Mouse (Mus musculus): Measurements from ENCODE around the gene Il17rd. TPM values are rescaled to one million over a fixed set of nuclear protein-coding genes. Genes with fewer than 3 reads are reported as not detected.

The Il17rd gene
- polyA plus RNA-seq, 1 experiment: 1.2 TPM

DNA sequence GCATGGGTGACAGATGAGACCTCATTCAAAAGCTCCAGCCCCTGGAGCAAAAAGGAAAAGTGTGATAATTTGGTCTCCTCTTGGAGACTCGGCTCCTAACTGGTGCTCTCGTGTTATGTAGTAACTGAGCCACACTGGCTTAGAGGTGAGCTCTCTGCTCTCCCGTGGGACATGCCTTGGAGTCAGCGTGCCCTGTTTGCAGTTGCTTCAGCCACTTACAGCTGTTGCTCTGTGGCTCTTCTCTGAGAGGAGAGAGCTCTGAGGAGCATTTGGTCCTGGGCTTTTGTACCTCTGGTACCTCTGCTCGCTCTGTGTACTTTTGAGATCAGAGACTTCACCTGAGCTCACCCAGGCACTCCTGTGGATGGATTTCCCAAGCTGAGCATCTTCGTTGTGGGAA is 116.3 kb downstream of the Il17rd start:
- DNase-seq: no peak
- Histone ChIP-seq H3K27me3 (ENCODE audit: control insufficient read depth, insufficient read depth, low read length) (no peaks in the 10 kb centered on the region), H3K27ac (ENCODE audit: insufficient read depth, low read length) (no peak overlapping the region), H3K4me1 (ENCODE audit: control insufficient read depth, insufficient read depth, low read length) (no peaks in the 10 kb centered on the region), H3K4me3 (replicated peaks; ENCODE audit: insufficient read depth, low read depth, low read length) (no peak overlapping the region)
- no peak for TF ChIP-seq POLR2A (IDR thresholded peaks at IDR 0.05; ENCODE audit: borderline replicate concordance, insufficient read depth, low read length)
- TF ChIP-seq CTCF (IDR thresholded peaks at IDR 0.05; ENCODE audit: borderline replicate concordance, insufficient read depth, low read depth, low read length): no peak
- 76% methylated on average over 6 of the region's 6 CpGs for WGBS

DNA sequence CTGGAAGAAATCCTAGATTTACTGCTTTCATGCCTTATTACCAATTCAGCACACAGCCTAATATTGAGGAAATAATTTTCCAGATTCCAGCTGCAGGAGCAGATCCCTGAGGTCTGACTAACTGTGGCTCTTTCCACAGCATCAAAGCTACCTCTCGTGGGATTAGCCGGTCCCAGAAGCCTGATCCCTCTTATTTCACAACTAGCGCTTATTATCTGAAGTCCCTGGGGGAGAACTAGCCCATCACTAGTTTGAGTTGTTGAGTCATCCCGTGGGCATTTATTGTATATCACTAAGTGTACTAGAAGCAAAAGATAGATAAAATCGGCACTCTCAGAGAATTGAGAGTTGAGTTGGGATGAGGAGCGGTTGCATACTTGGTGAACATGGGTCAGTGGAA is 117.3 kb downstream of the Il17rd start:
- H3K4me1 ChIP-seq (ENCODE audit: control insufficient read depth, insufficient read depth, low read length): no peaks in the 10 kb centered on the region
- no peak for TF ChIP-seq POLR2A (IDR thresholded peaks at IDR 0.05; ENCODE audit: borderline replicate concordance, insufficient read depth, low read length)
- TF ChIP-seq CTCF (IDR thresholded peaks at IDR 0.05; ENCODE audit: borderline replicate concordance, insufficient read depth, low read depth, low read length): no peak
- no peak for DNase-seq
- no peaks in the 10 kb centered on the region for H3K27me3 ChIP-seq (ENCODE audit: control insufficient read depth, insufficient read depth, low read length)
- no peak overlapping the region for H3K4me3 ChIP-seq (replicated peaks; ENCODE audit: insufficient read depth, low read depth, low read length)
- H3K27ac ChIP-seq (ENCODE audit: insufficient read depth, low read length): no peak overlapping the region
- WGBS: 89% methylated on average over 6 of the region's 6 CpGs

Other genes starting within 250 kb of the Il17rd start
- gene Asb14, start 144.4 kb upstream of the Il17rd start, polyA plus RNA-seq (2012; rRNA removed): 0.13 and 0.19 TPM in 2 replicates
- 28.4 and 31.3 TPM in 2 replicates for gene Appl1, start 67.7 kb upstream of the Il17rd start, polyA plus RNA-seq (2012; rRNA removed)
- not detected in 2 replicates for gene Hesx1, start 44.5 kb upstream of the Il17rd start, polyA plus RNA-seq (2012; rRNA removed)
- gene Arhgef3, start 76.0 kb downstream of the Il17rd start, polyA plus RNA-seq (2012; rRNA removed): 54.5 and 54.8 TPM in 2 replicates

All from cerebellum, adult 2 months (tissue).